26 mouse cellular contexts compared by ENCODE assay signal in the genomic region with DNA sequence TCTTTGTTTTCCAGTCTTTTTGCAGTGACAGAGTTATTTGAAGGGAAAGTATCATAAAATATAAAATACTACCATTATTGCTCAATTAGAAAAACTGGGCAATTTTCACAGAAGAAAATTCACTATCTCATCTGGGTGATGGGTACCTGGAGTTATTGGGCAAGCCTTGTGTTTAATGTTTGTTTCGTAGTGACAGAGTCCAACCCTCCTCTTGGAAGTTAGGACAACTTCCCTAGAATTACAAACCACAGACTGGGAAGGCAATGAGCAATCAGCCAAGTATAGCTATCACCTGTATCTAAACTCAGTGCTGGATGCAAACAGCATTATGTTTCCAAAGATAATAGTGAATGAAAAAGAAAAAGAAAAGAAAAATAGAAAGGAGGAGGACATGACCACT. TPM values are rescaled to one million over a fixed set of nuclear protein-coding genes. Genes with fewer than 3 reads are reported as not detected.
DNase-seq lines count a peak whose midpoint lies in the region; ATAC-seq and TF ChIP-seq lines count a peak whose summit lies in the region.
"Had no signal": no experiment of that assay in that cellular context is flagged by ENCODE, and none has a peak within 500 bp of the region (broad histone marks: within the 10 kb centered on the region; RNA-seq: fewer than 3 reads in every experiment).

No protein-coding gene starts in this region.

- no peak for TF ChIP-seq POLR2A in kidney, adult 2 months (IDR thresholded peaks at IDR 0.05; ENCODE audit: low read depth, low read length)

- H3K27ac ChIP-seq in kidney, adult 2 months (ENCODE audit: insufficient read depth, low read depth, low read length) = no peak overlapping the region
- no peak overlapping the region for H3K27ac ChIP-seq in liver, embryonic 16.5 days (ENCODE audit: low read length)
- H3K27ac ChIP-seq in liver, embryonic 12.5 days = no peak overlapping the region
- H3K27ac ChIP-seq: embryonic facial prominence, embryonic 10.5 days; embryonic facial prominence, embryonic 12.5 days; forebrain, embryonic 13.5 days; forebrain, embryonic 15.5 days had no signal

- ATAC-seq in liver, embryonic 16.5 days (ENCODE audit: low read depth) = 0 out of 2 replicates have a peak, but pooled peaks have one; percentile 53
- no peak for ATAC-seq in liver, embryonic 12.5 days
- ATAC-seq: activated CD4-positive, CD25-positive, alpha-beta regulatory T cell, adult 4 months; CD4-positive, CD25-positive, alpha-beta regulatory T cell, adult 4 months; forebrain, embryonic 13.5 days; forebrain, embryonic 15.5 days; Patski had no signal

- WGBS in kidney, adult 2 months = 49% methylated on average over 1 of the region's 1 CpGs
- 35% methylated on average over 1 of the region's 1 CpGs for WGBS in liver, embryonic 16.5 days (ENCODE audit: insufficient replicate concordance)
- 65% methylated on average over 1 of the region's 1 CpGs for WGBS in liver, embryonic 12.5 days (ENCODE audit: insufficient replicate concordance)

- no peak overlapping the region for H3K4me3 ChIP-seq in kidney, adult 2 months (ENCODE audit: insufficient read depth, low read depth, low read length)
- H3K4me3 ChIP-seq in liver, embryonic 16.5 days (ENCODE audit: low read depth, low read length) = no peak overlapping the region
- H3K4me3 ChIP-seq in liver, embryonic 12.5 days = no peak overlapping the region
- H3K4me3 ChIP-seq: embryonic facial prominence, embryonic 10.5 days; embryonic facial prominence, embryonic 12.5 days; forebrain, embryonic 13.5 days; forebrain, embryonic 15.5 days had no signal

- H3K27me3 ChIP-seq in kidney, adult 2 months (replicated peaks; ENCODE audit: control insufficient read depth, insufficient read depth, low read length) = no peaks in the 10 kb centered on the region
- no peaks in the 10 kb centered on the region for H3K27me3 ChIP-seq in liver, embryonic 16.5 days (ENCODE audit: control insufficient read depth, insufficient read depth, low read depth, low read length)
- H3K27me3 ChIP-seq in liver, embryonic 12.5 days (replicated peaks) = no peaks in the 10 kb centered on the region
- H3K27me3 ChIP-seq: CH12.LX; embryonic facial prominence, embryonic 12.5 days; forebrain, embryonic 13.5 days; forebrain, embryonic 15.5 days had no signal

- no peak overlapping the region for H3K9ac ChIP-seq in liver, embryonic 16.5 days (ENCODE audit: low read depth, low read length)
- H3K9ac ChIP-seq in liver, embryonic 12.5 days = no peak overlapping the region
- H3K9ac ChIP-seq: embryonic facial prominence, embryonic 12.5 days; forebrain, embryonic 13.5 days; forebrain, embryonic 15.5 days had no signal

- H3K36me3 ChIP-seq in kidney, adult 2 months (ENCODE audit: control insufficient read depth, insufficient read depth, low read length) = no peaks in the 10 kb centered on the region
- no peaks in the 10 kb centered on the region for H3K36me3 ChIP-seq in liver, embryonic 16.5 days (ENCODE audit: control insufficient read depth, insufficient read depth)
- H3K36me3 ChIP-seq in liver, embryonic 12.5 days = no peaks in the 10 kb centered on the region
- H3K36me3 ChIP-seq: embryonic facial prominence, embryonic 10.5 days; embryonic facial prominence, embryonic 12.5 days; forebrain, embryonic 15.5 days; G1E had no signal

- no peaks in the 10 kb centered on the region; the same call in 1 of the 2 replicates for H3K4me1 ChIP-seq in kidney, adult 2 months (ENCODE audit: control insufficient read depth, insufficient read depth, low read length)
- H3K4me1 ChIP-seq in liver, embryonic 16.5 days (ENCODE audit: control insufficient read depth, low read depth, low read length) = no peaks in the 10 kb centered on the region; the same call in 1 of the 2 replicates
- no peaks in the 10 kb centered on the region for H3K4me1 ChIP-seq in liver, embryonic 12.5 days
- H3K4me1 ChIP-seq: embryonic facial prominence, embryonic 10.5 days; embryonic facial prominence, embryonic 12.5 days; forebrain, embryonic 13.5 days; forebrain, embryonic 15.5 days had no signal

- peak; percentile 57 for DNase-seq in kidney, adult 2 months
- DNase-seq in kidney, postnatal 10 days = no peak
- peak; percentile 23 for DNase-seq in yolk sac, embryonic 10.5 days (ENCODE audit: low spot score)
- DNase-seq: adrenal gland, adult 8-10 months; adrenal gland, postnatal 14 days; adrenal gland, postnatal 36 days; B cell, adult 2 months; cerebellum, adult 11-12 months; cerebellum, adult 2 months; cerebellum, adult 9-10 months; cerebellum, postnatal 10 days; cerebellum, postnatal 25 days had no signal

- no peak for TF ChIP-seq CTCF in kidney, adult 2 months (conservative IDR thresholded peaks at IDR 0.05; ENCODE audit: insufficient read depth, insufficient read length, low read depth, low read length)

- H3K4me2 ChIP-seq in liver, embryonic 16.5 days (ENCODE audit: low read depth, low read length) = no peak overlapping the region
- no peak overlapping the region for H3K4me2 ChIP-seq in liver, embryonic 12.5 days
- H3K4me2 ChIP-seq: embryonic facial prominence, embryonic 12.5 days; forebrain, embryonic 13.5 days; forebrain, embryonic 15.5 days had no signal

- no peaks in the 10 kb centered on the region for H3K9me3 ChIP-seq in liver, embryonic 16.5 days (replicated peaks; ENCODE audit: control insufficient read depth, low read length)
- no peaks in the 10 kb centered on the region for H3K9me3 ChIP-seq in liver, embryonic 12.5 days (replicated peaks)
- H3K9me3 ChIP-seq: embryonic facial prominence, embryonic 10.5 days; embryonic facial prominence, embryonic 12.5 days; forebrain, embryonic 13.5 days; forebrain, embryonic 15.5 days; G1E had no signal

RNA-seq across cellular contexts. Expression of a gene that starts 28.1 kb away (rescaled TPM):
- 26.3 and 27.9 TPM in 2 replicates for polyA plus RNA-seq in kidney, adult 2 months (2012; rRNA removed)
- polyA plus RNA-seq in liver, embryonic 16.5 days (2015; fragmentation: Nextera tagmentation; extraction: Ambion mirVana) = 10.7 and 11.1 TPM in 2 replicates
- polyA plus RNA-seq in liver, embryonic 12.5 days (2016; fragmentation: Nextera tagmentation; extraction: Ambion mirVana) = 8.0 and 8.6 TPM in 2 replicates
- polyA plus RNA-seq: cortical plate, adult 2 months; embryonic facial prominence, embryonic 10.5 days; embryonic facial prominence, embryonic 12.5 days; embryonic facial prominence, embryonic 14.5 days; forebrain, embryonic 11.5 days; forebrain, embryonic 13.5 days; forebrain, embryonic 15.5 days; G1E; Patski had no signal
